Mouse (Mus musculus) stomach, embryonic 14.5 days (tissue): ENCODE results near the gene Map4k4. TPM values are rescaled to one million over a fixed set of nuclear protein-coding genes. Genes with fewer than 3 reads are reported as not detected.

Experiments used
- ATAC-seq: fragments of 200-750 bp; cut with Nextera tagmentation; 2 replicates; pipeline ENCODE4 v1.8.0; 2017; ENCODE audit warnings: low read depth, moderate TSS enrichment; ENCODE audit not compliant: insufficient number of reproducible peaks, insufficient read depth, low FRiP score
- H3K27ac ChIP-seq: fragments of 300-500 bp; sonication (generic); 2 replicates; pipeline ENCODE4 v1.5.1; 2014; ENCODE audit warnings: mild to moderate bottlenecking, low read length, moderate library complexity, mixed read lengths
- H3K27me3 ChIP-seq: fragments of 300-500 bp; sonication (generic); 2 replicates; pipeline ENCODE4 v1.6.1; 2014; ENCODE audit warnings: low read length, control low read depth, mixed read lengths; ENCODE audit not compliant: control insufficient read depth, insufficient read depth
- H3K36me3 ChIP-seq: fragments of 300-500 bp; sonication (generic); 2 replicates; pipeline ENCODE4 v1.6.1; 2014; ENCODE audit warnings: mild to moderate bottlenecking, control low read depth, low read length, moderate library complexity, mixed read lengths; ENCODE audit not compliant: control insufficient read depth, insufficient read depth
- H3K4me1 ChIP-seq: fragments of 300-500 bp; sonication (generic); 2 replicates; pipeline ENCODE4 v1.6.1; 2014; ENCODE audit warnings: low read length, control low read depth, mixed read lengths; ENCODE audit not compliant: control insufficient read depth, insufficient read depth
- H3K4me2 ChIP-seq: fragments of 300-500 bp; sonication (generic); replicated peaks from 2 replicates; pipeline ENCODE4 v1.6.1; 2014; ENCODE audit warnings: low read depth, low read length, control low read depth
- H3K4me3 ChIP-seq: fragments of 300-500 bp; sonication (generic); 2 replicates; pipeline ENCODE4 v1.5.1; 2014; ENCODE audit warnings: low read depth, low read length, control low read depth
- H3K9ac ChIP-seq: fragments of 300-500 bp; sonication (generic); replicated peaks from 2 replicates; pipeline ENCODE4 v1.6.1; 2014; ENCODE audit warnings: low read depth, mild to moderate bottlenecking, control low read depth, low read length, moderate library complexity, mixed read lengths
- H3K9me3 ChIP-seq: fragments of 300-500 bp; sonication (generic); 2 replicates; pipeline ENCODE4 v1.6.1; 2016; ENCODE audit warnings: low read depth, low read length, control low read depth; ENCODE audit not compliant: control insufficient read depth
- WGBS: fragments of 180-500 bp; shearing (Covaris S2); extraction: QIAGEN DNeasy Blood & Tissue Kit; methylation state at CpG from one replicate; pipeline ENCODE4 v1.1.7; 2014; 5-methylcytosine and 5-hydroxymethylcytosine counted together
- polyA plus RNA-seq: library from polyadenylated mRNA; unstranded; fragments of >200 nt; fragmentation: Nextera tagmentation; extraction: Ambion mirVana; gene quantifications from 2 replicates; pipeline ENCODE4 v1.2.1, GENCODE M21; 2014

Gene Map4k4
- polyA plus RNA-seq, 1 experiment from 2014 or later, result 42.6 TPM

GRCm38 (mm10) chr1:39935616-39936015, 34.9 kb downstream of the Map4k4 start:
- Histone ChIP-seq H3K27me3 (no peaks in the 10 kb centered on the region), H3K36me3 (no peaks in the 10 kb centered on the region), H3K4me2 (peak overlapping the region; percentile 51), H3K9me3 (no peaks in the 10 kb centered on the region), H3K9ac (no peak overlapping the region), H3K4me3 (peak overlapping the region; percentile 15), H3K27ac (no peak overlapping the region), H3K4me1 (peaks cover 61% of the 10 kb centered on the region)
- ATAC-seq, result no peak
- 2% methylated on average over 9 of the region's 10 CpGs for WGBS

GRCm38 (mm10) chr1:39936332-39936802, 35.7 kb downstream of the Map4k4 start:
- Histone ChIP-seq H3K27me3 (no peaks in the 10 kb centered on the region), H3K36me3 (no peaks in the 10 kb centered on the region), H3K9me3 (no peaks in the 10 kb centered on the region), H3K4me3 (peak overlapping the region; percentile 15), H3K27ac (no peak overlapping the region), H3K9ac (no peak overlapping the region), H3K4me2 (peak overlapping the region; percentile 51), H3K4me1 (peaks cover 64% of the 10 kb centered on the region)
- ATAC-seq, result 0 out of 2 replicates have a peak, but pooled peaks have one; percentile 53
- WGBS, result 5% methylated on average over 13 of the region's 13 CpGs

- no peak overlapping the region for H3K4me2 ChIP-seq
- H3K36me3 ChIP-seq, result no peaks in the 10 kb centered on the region
- no peaks in the 10 kb centered on the region for H3K27me3 ChIP-seq
- no peak overlapping the region for H3K9ac ChIP-seq
- WGBS, result 60% methylated on average over 2 of the region's 2 CpGs
- no peak for ATAC-seq
- peaks cover 69% of the 10 kb centered on the region for H3K4me1 ChIP-seq
- no peak overlapping the region for H3K27ac ChIP-seq
- no peaks in the 10 kb centered on the region for H3K9me3 ChIP-seq
- no peak overlapping the region for H3K4me3 ChIP-seq
Measured at GRCm38 (mm10) chr1:39936934-39937333, 36.2 kb downstream of the Map4k4 start.

GRCm38 (mm10) chr1:39937609-39938008, 36.9 kb downstream of the Map4k4 start:
- no peaks in the 10 kb centered on the region for H3K36me3 ChIP-seq
- H3K4me3 ChIP-seq, result no peak overlapping the region
- H3K9ac ChIP-seq, result no peak overlapping the region
- WGBS, result 35% methylated on average over 4 of the region's 4 CpGs
- H3K9me3 ChIP-seq, result no peaks in the 10 kb centered on the region
- H3K27ac ChIP-seq, result no peak overlapping the region
- H3K4me2 ChIP-seq, result no peak overlapping the region
- H3K4me1 ChIP-seq, result peaks cover 69% of the 10 kb centered on the region
- ATAC-seq, result no peak
- no peaks in the 10 kb centered on the region for H3K27me3 ChIP-seq

- WGBS, result 71% methylated on average over 12 of the region's 12 CpGs
- no peak overlapping the region for H3K27ac ChIP-seq
- H3K9me3 ChIP-seq, result no peaks in the 10 kb centered on the region
- ATAC-seq, result no peak
- no peak overlapping the region for H3K4me3 ChIP-seq
- H3K4me2 ChIP-seq, result no peak overlapping the region
- H3K4me1 ChIP-seq, result peaks cover 72% of the 10 kb centered on the region
- H3K36me3 ChIP-seq, result no peaks in the 10 kb centered on the region
- H3K9ac ChIP-seq, result no peak overlapping the region
- no peaks in the 10 kb centered on the region for H3K27me3 ChIP-seq
Measured at GRCm38 (mm10) chr1:39939401-39939800, 38.7 kb downstream of the Map4k4 start.

GRCm38 (mm10) chr1:39940342-39940741, 39.6 kb downstream of the Map4k4 start:
- no peaks in the 10 kb centered on the region for H3K9me3 ChIP-seq
- H3K4me3 ChIP-seq, result no peak overlapping the region
- no peaks in the 10 kb centered on the region for H3K27me3 ChIP-seq
- no peaks in the 10 kb centered on the region for H3K36me3 ChIP-seq
- H3K9ac ChIP-seq, result no peak overlapping the region
- peaks cover 71% of the 10 kb centered on the region for H3K4me1 ChIP-seq
- ATAC-seq, result no peak
- no peak overlapping the region for H3K4me2 ChIP-seq
- H3K27ac ChIP-seq, result no peak overlapping the region
- 85% methylated on average over 2 of the region's 2 CpGs for WGBS

GRCm38 (mm10) chr1:39941237-39942179, 40.8 kb downstream of the Map4k4 start:
- no peaks in the 10 kb centered on the region for H3K36me3 ChIP-seq
- H3K4me1 ChIP-seq, result peaks cover 75% of the 10 kb centered on the region
- no peaks in the 10 kb centered on the region for H3K9me3 ChIP-seq
- WGBS, result 60% methylated on average over 10 of the region's 10 CpGs
- ATAC-seq, result 0 out of 2 replicates have a peak, but pooled peaks have one; percentile 39
- H3K27ac ChIP-seq, result peak overlapping the region; percentile 39; the same call in 1 of the 2 replicates
- H3K27me3 ChIP-seq, result no peaks in the 10 kb centered on the region
- no peak overlapping the region; the same call in 1 of the 2 replicates for H3K4me2 ChIP-seq
- no peak overlapping the region for H3K9ac ChIP-seq
- no peak overlapping the region for H3K4me3 ChIP-seq

- peaks cover 75% of the 10 kb centered on the region for H3K4me1 ChIP-seq
- H3K36me3 ChIP-seq, result no peaks in the 10 kb centered on the region
- no peak overlapping the region for H3K9ac ChIP-seq
- no peak overlapping the region; the same call in 1 of the 2 replicates for H3K4me2 ChIP-seq
- no peaks in the 10 kb centered on the region for H3K27me3 ChIP-seq
- H3K9me3 ChIP-seq, result no peaks in the 10 kb centered on the region
- WGBS, result 22% methylated on average over 8 of the region's 8 CpGs
- no peak overlapping the region for H3K4me3 ChIP-seq
- H3K27ac ChIP-seq, result peak overlapping the region; percentile 62; the same call in 1 of the 2 replicates
- no peak for ATAC-seq
Measured at GRCm38 (mm10) chr1:39942935-39943334, 42.2 kb downstream of the Map4k4 start.
